In the genomic region with DNA sequence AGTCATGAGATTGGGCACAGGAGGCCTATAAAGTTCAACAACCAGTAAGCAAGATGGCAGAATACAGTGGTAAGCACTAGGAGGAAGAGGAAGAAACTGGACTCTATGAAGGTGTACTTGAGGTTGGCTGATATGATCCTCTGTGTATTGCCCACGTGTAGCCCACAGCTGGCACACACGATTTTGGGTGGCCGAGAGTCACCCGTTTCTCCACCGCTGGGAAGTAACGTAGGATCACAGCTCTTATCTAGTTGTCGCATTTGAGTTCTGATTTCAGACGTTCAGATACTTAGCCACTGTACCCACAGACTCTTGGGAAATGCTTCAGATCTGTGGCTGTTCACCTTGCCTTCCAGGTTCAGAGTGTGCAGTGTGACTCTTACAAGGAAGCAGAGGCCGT, we compare ENCODE assay signal across 9 mouse cellular contexts. TPM values are rescaled to one million over a fixed set of nuclear protein-coding genes. Genes with fewer than 3 reads are reported as not detected.
DNase-seq lines count a peak whose midpoint lies in the region; ATAC-seq and TF ChIP-seq lines count a peak whose summit lies in the region.
"Had no signal": no experiment of that assay in that cellular context is flagged by ENCODE, and none has a peak within 500 bp of the region (broad histone marks: within the 10 kb centered on the region; RNA-seq: fewer than 3 reads in every experiment).

No protein-coding gene starts in this region.

- peak overlapping the region; percentile 80 for H3K9ac ChIP-seq in heart, embryonic 12.5 days
- peak overlapping the region; percentile 89 for H3K9ac ChIP-seq in MEL (ENCODE audit: control insufficient read depth, low read depth, low read length, poor library complexity, severe bottlenecking)
- peak overlapping the region; percentile 80; the same call in 1 of the 2 replicates for H3K9ac ChIP-seq in heart, postnatal 0 days (replicated peaks; ENCODE audit: low read depth, low read length)

- peak overlapping the region; percentile 74 for H3K4me3 ChIP-seq in heart, embryonic 12.5 days
- H3K4me3 ChIP-seq in MEL (ENCODE audit: control insufficient read depth in 1 of 2, insufficient read depth in 1 of 2, low read depth in 2 of 2, low read length in 2 of 2) = peak overlapping the region; percentile 66 to 95
- H3K4me3 ChIP-seq in heart, postnatal 0 days (ENCODE audit: low read depth, low read length) = peak overlapping the region; percentile 91

- H3K9me3 ChIP-seq in heart, embryonic 12.5 days (replicated peaks) = no peaks in the 10 kb centered on the region
- no peaks in the 10 kb centered on the region for H3K9me3 ChIP-seq in MEL (replicated peaks; ENCODE audit: insufficient read depth, low read length)
- H3K9me3 ChIP-seq in heart, postnatal 0 days (replicated peaks; ENCODE audit: control insufficient read depth, low read length) = no peaks in the 10 kb centered on the region

- no peak overlapping the region for H3K27ac ChIP-seq in heart, embryonic 12.5 days (ENCODE audit: poor library complexity, severe bottlenecking)
- H3K27ac ChIP-seq in MEL (ENCODE audit: control insufficient read depth, low read depth, low read length) = peak overlapping the region; percentile 13; the same call in 1 of the 2 replicates
- no peak overlapping the region for H3K27ac ChIP-seq in heart, postnatal 0 days (ENCODE audit: low read depth)

- no peak for TF ChIP-seq POLR2A in MEL (IDR thresholded peaks at IDR 0.05; ENCODE audit: control insufficient read depth in 1 of 2, insufficient read depth in 1 of 2, low read depth in 1 of 2, low read length in 2 of 2, poor library complexity in 1 of 2)

- TF ChIP-seq EP300 in MEL (IDR thresholded peaks at IDR 0.05; ENCODE audit: low read depth in 1 of 2, low read length in 2 of 2) = no peak
- TF ChIP-seq EP300 in heart, postnatal 0 days (IDR thresholded peaks at IDR 0.05; ENCODE audit: low read depth) = no peak

- no peaks in the 10 kb centered on the region for H3K27me3 ChIP-seq in heart, embryonic 12.5 days (replicated peaks)
- no peaks in the 10 kb centered on the region for H3K27me3 ChIP-seq in MEL (ENCODE audit: control insufficient read depth in 1 of 2, insufficient read depth in 2 of 2, low read length in 2 of 2)
- H3K27me3 ChIP-seq in heart, postnatal 0 days (ENCODE audit: control insufficient read depth, insufficient read depth, low read length) = no peaks in the 10 kb centered on the region
- H3K27me3 ChIP-seq: Patski had no signal

- intact Hi-C loops in heart, postnatal 25 days (cut with DNase I) = loop anchor here (5.0 kb wide), 1 partner anchor 76 kb away; no protein-coding TSS in a partner anchor
- intact Hi-C loops in left cerebral cortex, postnatal 10 days (cut with DNase I) = loop anchor here (10.0 kb wide), 1 partner anchor 153 kb away; no protein-coding TSS in a partner anchor

- peak overlapping the region; percentile 90 for H3K4me2 ChIP-seq in heart, embryonic 12.5 days
- H3K4me2 ChIP-seq in heart, postnatal 0 days (ENCODE audit: low read depth, low read length) = peak overlapping the region; percentile 83

- no peak for ATAC-seq in heart, embryonic 12.5 days (ENCODE audit: insufficient number of reproducible peaks, low FRiP score)
- no peak for ATAC-seq in heart, postnatal 0 days (ENCODE audit: insufficient read depth, low read depth)
- ATAC-seq in megakaryocyte progenitor cell, adult 5-6 weeks (replicated peaks; ENCODE audit: poor library complexity) = peak; percentile 30

- TF ChIP-seq CTCF in MEL (IDR thresholded peaks at IDR 0.05 in 2 of 3, conservative IDR thresholded peaks at IDR 0.05 in 1 of 3; ENCODE audit: control insufficient read depth in 1 of 3, insufficient read depth in 1 of 3, low read depth in 2 of 3, low read length in 3 of 3, poor library complexity in 1 of 3, severe bottlenecking in 1 of 3) = no peak
- no peak for TF ChIP-seq CTCF in heart, postnatal 0 days (IDR thresholded peaks at IDR 0.05; ENCODE audit: low read depth)

- H3K4me1 ChIP-seq in heart, embryonic 12.5 days (replicated peaks) = peaks cover 16% of the 10 kb centered on the region
- H3K4me1 ChIP-seq in MEL (ENCODE audit: control insufficient read depth in 1 of 2, insufficient read depth in 2 of 2, low read length in 2 of 2) = peaks cover 2 to 15% of the 10 kb centered on the region in 2 experiments
- H3K4me1 ChIP-seq in heart, postnatal 0 days (ENCODE audit: control insufficient read depth, insufficient read depth) = peaks cover 9% of the 10 kb centered on the region; the same call in 1 of the 2 replicates

- H3K79me2 ChIP-seq in MEL (ENCODE audit: control insufficient read depth, insufficient read depth, low read length, poor library complexity) = peaks cover 52% of the 10 kb centered on the region

- no peak for DNase-seq in heart, postnatal 25 days (ENCODE audit: low spot score)
- DNase-seq in MEL (ENCODE audit: low read depth, low spot score) = peak; percentile 55
- no peak for DNase-seq in heart, postnatal 0 days (ENCODE audit: low spot score)
- DNase-seq in left cerebral cortex, postnatal 10 days (ENCODE audit: extremely low spot score in 1 of 2, low spot score in 2 of 2) = no peak
- no peak for DNase-seq in adrenal gland, adult 8-10 months
- no peak for DNase-seq in left cerebral cortex, adult 18-20 months (ENCODE audit: low spot score in 2 of 2)

- WGBS in heart, embryonic 12.5 days = 63% methylated on average over 9 of the region's 9 CpGs
- 63% methylated on average over 9 of the region's 9 CpGs for WGBS in heart, postnatal 0 days

- no peak for TF ChIP-seq RAD21 in MEL (IDR thresholded peaks at IDR 0.05; ENCODE audit: low read depth, low read length)

- H3K36me3 ChIP-seq in heart, embryonic 12.5 days = peaks cover 10% of the 10 kb centered on the region
- H3K36me3 ChIP-seq in MEL (ENCODE audit: control insufficient read depth in 1 of 2, insufficient read depth in 2 of 2, low read length in 2 of 2) = peaks cover 2 to 9% of the 10 kb centered on the region in 2 experiments; a peak in 3 of 4 replicates
- no peaks in the 10 kb centered on the region for H3K36me3 ChIP-seq in heart, postnatal 0 days (replicated peaks; ENCODE audit: control insufficient read depth, insufficient read depth, low read length)

TF ChIP-seq in MEL, 35 proteins besides CTCF, POLR2A, EP300 and RAD21:
- peak; percentile 66 for TF ChIP-seq RCOR1 (IDR thresholded peaks at IDR 0.05; ENCODE audit: low read depth, low read length)
- TF ChIP-seq GATA1 (IDR thresholded peaks at IDR 0.05; ENCODE audit: low read depth, low read length) = peak; percentile 41; the same call in 1 of the 2 replicates
- TF ChIP-seq NELFE (IDR thresholded peaks at IDR 0.05; ENCODE audit: low read depth, low read length) = no peak
- no peak for TF ChIP-seq NRF1 (IDR thresholded peaks at IDR 0.05; ENCODE audit: insufficient read depth, low read depth, low read length, poor library complexity, severe bottlenecking)
- no peak for TF ChIP-seq ZMIZ1 (IDR thresholded peaks at IDR 0.05; ENCODE audit: low read depth, low read length)
- no peak for TF ChIP-seq TAL1 (IDR thresholded peaks at IDR 0.05; ENCODE audit: low read length)
- TF ChIP-seq MAFK (IDR thresholded peaks at IDR 0.05; ENCODE audit: borderline replicate concordance, low read depth, low read length) = no peak
- TF ChIP-seq JUND (IDR thresholded peaks at IDR 0.05; ENCODE audit: low read depth, low read length) = no peak
- TF ChIP-seq MXI1 (IDR thresholded peaks at IDR 0.05; ENCODE audit: low read depth, low read length) = peak; percentile 61
- no peak for TF ChIP-seq MYB (IDR thresholded peaks at IDR 0.05; ENCODE audit: low read depth, low read length)
- TF ChIP-seq HCFC1 (IDR thresholded peaks at IDR 0.05; ENCODE audit: low read depth, low read length) = no peak
- no peak for TF ChIP-seq SMC3 (IDR thresholded peaks at IDR 0.05; ENCODE audit: low read depth, low read length)
- no peak for TF ChIP-seq TCF12 (IDR thresholded peaks at IDR 0.05; ENCODE audit: low read depth, low read length)
- TF ChIP-seq ZKSCAN1 (IDR thresholded peaks at IDR 0.05; ENCODE audit: low read depth, low read length) = no peak
- peak; percentile 55 for TF ChIP-seq MAX (IDR thresholded peaks at IDR 0.05; ENCODE audit: low read length)

RNA-seq across cellular contexts. Expression of a gene that starts 0.9 kb away (rescaled TPM):
- 10.0 and 10.1 TPM in 2 replicates for polyA plus RNA-seq in heart, embryonic 12.5 days (2016; fragmentation: Nextera tagmentation; extraction: Ambion mirVana)
- 100 to 1,000 TPM; 128 TPM for total RNA-seq in heart, postnatal 25 days (2021)
- 29.1 and 29.5 TPM in 2 replicates for total RNA-seq in MEL (2012; rRNA removed)
- polyA plus RNA-seq in MEL (2012; ENCODE audit: insufficient read depth in 1 of 2, insufficient read length in 2 of 2, low read depth in 1 of 2, low replicate concordance in 2 of 2, missing spikeins in 1 of 2) = 100 to 1,000 TPM in 1 of 2 experiments, 10 to 100 TPM in 1; 46.5 to 483 TPM
- total RNA-seq in heart, postnatal 0 days (2014; rRNA removed; ENCODE audit: low replicate concordance) = 25.8 and 26.8 TPM in 2 replicates
- 11.2 and 11.9 TPM in 2 replicates for polyA plus RNA-seq in heart, postnatal 0 days (2015; fragmentation: Nextera tagmentation; extraction: Ambion mirVana)
- total RNA-seq in megakaryocyte progenitor cell, adult 5-6 weeks (2015) = 8.1 and 9.1 TPM in 2 replicates
- total RNA-seq in megakaryocyte progenitor cell, adult 5-6 weeks (2017) = 62.1 and 62.5 TPM in 2 replicates
- total RNA-seq in left cerebral cortex, postnatal 10 days (2021) = 100 to 1,000 TPM; 110 to 118 TPM
- 100 to 1,000 TPM; 156 to 208 (median 192) TPM for total RNA-seq in adrenal gland, adult 8-10 months (2022)
- 100 to 1,000 TPM; 121 to 132 TPM for total RNA-seq in left cerebral cortex, adult 18-20 months (2021)

RNA-seq across cellular contexts. Expression of a gene that starts 19.0 kb away (rescaled TPM):
- not detected in 2 replicates for polyA plus RNA-seq in heart, embryonic 12.5 days (2016; fragmentation: Nextera tagmentation; extraction: Ambion mirVana)
- total RNA-seq in heart, postnatal 25 days (2021) = not detected
- not detected in 2 replicates for total RNA-seq in MEL (2012; rRNA removed)
- not detected for polyA plus RNA-seq in MEL (2012; ENCODE audit: insufficient read depth in 1 of 2, insufficient read length in 2 of 2, low read depth in 1 of 2, low replicate concordance in 2 of 2, missing spikeins in 1 of 2)
- not detected in 2 replicates for total RNA-seq in heart, postnatal 0 days (2014; rRNA removed; ENCODE audit: low replicate concordance)
- not detected in 2 replicates for polyA plus RNA-seq in heart, postnatal 0 days (2015; fragmentation: Nextera tagmentation; extraction: Ambion mirVana)
- total RNA-seq in megakaryocyte progenitor cell, adult 5-6 weeks (2015) = not detected in 2 replicates
- not detected in 2 replicates for total RNA-seq in megakaryocyte progenitor cell, adult 5-6 weeks (2017)
- total RNA-seq in left cerebral cortex, postnatal 10 days (2021) = not detected
- total RNA-seq in adrenal gland, adult 8-10 months (2022) = under 1 TPM in 1 of 4 experiments, not detected in 3; 0.32 TPM
- total RNA-seq in left cerebral cortex, adult 18-20 months (2021) = not detected
- polyA plus RNA-seq: Patski had no signal
